Mouse (Mus musculus) midbrain, embryonic 14.5 days (tissue): ENCODE measurements around the gene Uqcc3. TPM values are rescaled to one million over a fixed set of nuclear protein-coding genes. Genes with fewer than 3 reads are reported as not detected.

ENCODE experiments used
- ATAC-seq: fragments of 200-750 bp; cut with Nextera tagmentation; 2 replicates; pipeline ENCODE4 v1.8.0; 2017; ENCODE audit warnings: moderate number of reproducible peaks, moderate library complexity; ENCODE audit not compliant: low FRiP score, low TSS enrichment
- DNase-seq: peaks from one replicate; pipeline ENCODE4 v3.0.0-alpha.2; 2015
- H3K27ac ChIP-seq: fragments of 300-500 bp; sonication (generic); replicated peaks from 2 replicates; pipeline ENCODE4 v1.5.1; 2014; ENCODE audit warnings: mild to moderate bottlenecking, low read depth, low read length, moderate library complexity
- H3K27me3 ChIP-seq: fragments of 300-500 bp; sonication (generic); 2 replicates; pipeline ENCODE4 v1.6.1; 2014; ENCODE audit warnings: low read length, control low read depth, mixed read lengths; ENCODE audit not compliant: control insufficient read depth, insufficient read depth
- H3K36me3 ChIP-seq: fragments of 300-500 bp; sonication (generic); 2 replicates; pipeline ENCODE4 v1.6.1; 2014; ENCODE audit warnings: low read length, control low read depth; ENCODE audit not compliant: control insufficient read depth, insufficient read depth
- H3K4me1 ChIP-seq: fragments of 300-500 bp; sonication (generic); 2 replicates; pipeline ENCODE4 v1.6.1; 2014; ENCODE audit warnings: mild to moderate bottlenecking, antibody characterized with exemption, low read length, control low read depth; ENCODE audit not compliant: control insufficient read depth, insufficient read depth
- H3K4me2 ChIP-seq: fragments of 300-500 bp; sonication (generic); 2 replicates; pipeline ENCODE4 v1.6.1; 2014; ENCODE audit warnings: mild to moderate bottlenecking, low read length, moderate library complexity
- H3K4me3 ChIP-seq: fragments of 300-500 bp; sonication (generic); replicated peaks from 2 replicates; pipeline ENCODE4 v1.5.1; 2014; ENCODE audit warnings: low read depth, low read length
- H3K9ac ChIP-seq: fragments of 300-500 bp; sonication (generic); replicated peaks from 2 replicates; pipeline ENCODE4 v1.6.1; 2014; ENCODE audit warnings: mild to moderate bottlenecking, low read length, moderate library complexity
- H3K9me3 ChIP-seq: fragments of 300-500 bp; sonication (generic); 2 replicates; pipeline ENCODE4 v1.6.1; 2016; ENCODE audit warnings: low read length, control low read depth, mixed read lengths; ENCODE audit not compliant: control insufficient read depth
- WGBS: fragments of 180-500 bp; shearing (Covaris S2); extraction: QIAGEN DNeasy Blood & Tissue Kit; methylation state at CpG from one replicate; pipeline ENCODE4 v1.1.7; 2014; 5-methylcytosine and 5-hydroxymethylcytosine counted together
- polyA plus RNA-seq: library from polyadenylated mRNA; unstranded; fragments of >200 nt; fragmentation: Nextera tagmentation; extraction: Ambion mirVana; gene quantifications from 2 replicates; pipeline ENCODE4 v1.2.1, GENCODE M21; 2014

Uqcc3 gene
- polyA plus RNA-seq, 1 experiment from 2014 or later, result 62.6 TPM

DNA sequence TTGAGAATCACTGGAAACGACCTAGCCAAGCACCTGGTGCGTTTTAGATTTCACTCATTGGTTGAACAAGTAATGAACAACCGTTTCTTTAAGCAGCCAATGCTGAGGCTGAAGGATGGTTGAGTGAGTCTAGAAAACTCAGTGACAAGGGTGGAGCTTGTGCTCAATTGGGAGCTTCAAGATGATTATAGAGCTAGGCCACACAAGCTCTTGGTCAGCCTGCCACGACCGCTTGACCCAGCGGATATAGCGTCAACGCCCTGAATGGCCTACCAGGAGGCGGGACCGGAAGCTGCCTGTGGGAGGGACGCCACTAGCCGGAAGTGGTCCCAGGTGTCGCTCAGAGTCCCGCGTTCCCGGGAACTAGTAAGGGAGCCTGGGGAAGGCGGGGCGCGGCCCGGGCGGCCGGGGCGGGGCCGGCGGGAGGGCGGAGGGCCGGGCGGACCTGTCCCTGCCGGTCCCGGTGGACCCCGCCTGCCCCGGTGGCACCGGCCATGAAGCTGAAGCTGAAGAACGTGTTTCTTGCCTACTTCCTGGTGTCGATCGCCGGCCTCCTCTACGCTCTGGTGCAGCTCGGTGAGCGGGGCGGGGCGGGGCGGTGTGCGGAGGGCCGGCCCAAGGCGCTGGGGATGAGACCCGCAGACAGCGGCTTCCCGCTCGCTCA lies 39.5 kb upstream of the Uqcc3 start, which contains the start of gene B3gat3:
B3gat3 (plus strand) TSS at position 302 of the 664 bp plus-strand sequence.
- Histone ChIP-seq H3K27me3 (no peaks in the 10 kb centered on the region), H3K27ac (peak within 1 kb of the TSS; percentile 85), H3K9ac (peak within 1 kb of the TSS; percentile 80), H3K9me3 (no peaks in the 10 kb centered on the region), H3K4me3 (peak within 1 kb of the TSS; percentile 83), H3K36me3 (peaks cover 29% of the 10 kb centered on the region), H3K4me2 (peak within 1 kb of the TSS; percentile 62), H3K4me1 (peaks cover 10% of the 10 kb centered on the region; the same call in 1 of the 2 replicates)
- DNase-seq, result peak; percentile 95
- ATAC-seq, result peak; percentile 96
- WGBS, result 2% methylated on average over 50 of the region's 50 CpGs

DNA sequence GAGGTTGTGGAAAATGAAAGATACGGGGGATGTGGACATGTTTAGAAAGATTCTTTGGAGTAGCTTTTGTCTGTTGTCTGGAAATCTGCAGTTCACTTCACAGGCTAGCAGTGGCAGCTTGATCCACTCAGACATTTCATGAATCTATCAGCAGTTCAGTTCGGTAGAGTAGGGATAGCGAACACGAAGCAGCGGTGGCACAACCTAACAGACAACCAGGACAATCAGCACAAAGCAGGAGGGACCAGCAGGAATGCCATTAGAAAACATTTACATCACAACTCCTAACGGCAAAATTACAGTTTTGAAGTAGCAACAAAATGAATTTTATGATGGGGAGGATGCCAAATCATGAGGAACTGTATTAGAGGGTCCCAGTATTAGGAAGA lies 39.0 kb upstream of the Uqcc3 start:
- peak overlapping the region; percentile 62 for H3K4me2 ChIP-seq
- 73% methylated on average over 6 of the region's 6 CpGs for WGBS
- H3K36me3 ChIP-seq, result peaks cover 32% of the 10 kb centered on the region
- no peaks in the 10 kb centered on the region for H3K9me3 ChIP-seq
- DNase-seq, result no peak
- peak overlapping the region; percentile 80; the same call in 1 of the 2 replicates for H3K9ac ChIP-seq
- peak overlapping the region; percentile 85 for H3K27ac ChIP-seq
- ATAC-seq, result no peak
- peaks cover 10% of the 10 kb centered on the region; the same call in 1 of the 2 replicates for H3K4me1 ChIP-seq
- no peaks in the 10 kb centered on the region for H3K27me3 ChIP-seq
- H3K4me3 ChIP-seq, result peak overlapping the region; percentile 83

DNA sequence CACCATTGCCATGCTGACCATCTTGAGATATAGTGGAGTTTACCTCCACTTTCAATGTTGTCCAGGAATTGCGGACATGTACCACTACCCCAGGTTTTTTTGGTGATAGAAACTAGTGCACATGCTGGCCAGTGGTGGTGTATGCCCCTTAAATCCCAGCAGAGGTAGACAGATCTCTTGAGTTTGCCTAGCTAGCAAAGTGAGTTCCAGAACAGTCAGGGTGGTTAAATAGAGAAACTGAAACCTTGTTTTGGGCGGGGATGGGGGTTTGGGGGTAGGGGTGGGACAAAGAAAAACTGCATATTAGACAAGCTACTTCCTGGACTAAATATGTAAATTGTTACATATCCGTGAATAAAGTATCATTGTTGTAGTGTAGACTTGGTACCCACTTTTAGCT lies 38.3 kb upstream of the Uqcc3 start:
- WGBS, result 92% methylated on average over 3 of the region's 3 CpGs
- Histone ChIP-seq H3K9ac (no peak overlapping the region), H3K9me3 (no peaks in the 10 kb centered on the region), H3K4me2 (no peak overlapping the region), H3K27ac (no peak overlapping the region), H3K4me3 (no peak overlapping the region), H3K4me1 (peaks cover 10% of the 10 kb centered on the region; the same call in 1 of the 2 replicates), H3K36me3 (peaks cover 35% of the 10 kb centered on the region), H3K27me3 (no peaks in the 10 kb centered on the region)
- ATAC-seq, result no peak
- DNase-seq, result no peak

DNA sequence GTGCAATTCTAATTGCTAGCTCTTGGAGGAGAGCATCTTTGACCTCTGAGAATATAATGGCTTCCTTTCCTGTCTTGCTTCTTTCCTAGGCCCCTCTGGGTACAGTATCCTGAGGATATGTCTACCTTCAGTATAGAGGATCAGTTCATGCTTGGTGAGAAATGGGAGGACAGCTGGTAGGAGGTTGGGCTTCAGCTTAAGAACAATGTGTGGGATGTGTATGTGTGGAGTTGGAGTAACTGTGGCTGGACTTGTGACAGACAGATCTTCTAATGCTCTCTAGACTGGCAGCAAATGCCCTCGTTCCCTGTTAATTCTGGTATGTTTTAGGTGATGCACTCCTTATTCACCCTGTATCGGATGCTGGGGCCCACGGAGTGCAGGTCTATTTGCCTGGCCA lies 33.5 kb upstream of the Uqcc3 start:
- no peak for ATAC-seq
- Histone ChIP-seq H3K9ac (no peak overlapping the region), H3K27ac (no peak overlapping the region), H3K4me3 (no peak overlapping the region), H3K27me3 (no peaks in the 10 kb centered on the region), H3K4me1 (no peaks in the 10 kb centered on the region), H3K9me3 (no peaks in the 10 kb centered on the region), H3K36me3 (peaks cover 80% of the 10 kb centered on the region), H3K4me2 (no peak overlapping the region)
- WGBS, result 94% methylated on average over 3 of the region's 3 CpGs
- no peak for DNase-seq

GRCm38 (mm10) chr19:8911810-8912209 lies 31.1 kb upstream of the Uqcc3 start:
- no peaks in the 10 kb centered on the region for H3K9me3 ChIP-seq
- no peak for ATAC-seq
- no peak overlapping the region for H3K9ac ChIP-seq
- no peaks in the 10 kb centered on the region for H3K27me3 ChIP-seq
- no peak for DNase-seq
- no peak overlapping the region for H3K4me3 ChIP-seq
- H3K4me2 ChIP-seq, result no peak overlapping the region
- 96% methylated on average over 5 of the region's 5 CpGs for WGBS
- H3K36me3 ChIP-seq, result peaks cover 100% of the 10 kb centered on the region
- no peak overlapping the region for H3K27ac ChIP-seq
- H3K4me1 ChIP-seq, result no peaks in the 10 kb centered on the region

GRCm38 (mm10) chr19:8908531-8908930 lies 27.8 kb upstream of the Uqcc3 start:
- Histone ChIP-seq H3K9ac (no peak overlapping the region), H3K4me1 (no peaks in the 10 kb centered on the region), H3K4me3 (no peak overlapping the region), H3K27ac (no peak overlapping the region), H3K36me3 (peaks cover 97% of the 10 kb centered on the region), H3K4me2 (no peak overlapping the region), H3K27me3 (no peaks in the 10 kb centered on the region), H3K9me3 (no peaks in the 10 kb centered on the region)
- DNase-seq (no peak), ATAC-seq (no peak)
- WGBS, result 93% methylated on average over 6 of the region's 6 CpGs

DNA sequence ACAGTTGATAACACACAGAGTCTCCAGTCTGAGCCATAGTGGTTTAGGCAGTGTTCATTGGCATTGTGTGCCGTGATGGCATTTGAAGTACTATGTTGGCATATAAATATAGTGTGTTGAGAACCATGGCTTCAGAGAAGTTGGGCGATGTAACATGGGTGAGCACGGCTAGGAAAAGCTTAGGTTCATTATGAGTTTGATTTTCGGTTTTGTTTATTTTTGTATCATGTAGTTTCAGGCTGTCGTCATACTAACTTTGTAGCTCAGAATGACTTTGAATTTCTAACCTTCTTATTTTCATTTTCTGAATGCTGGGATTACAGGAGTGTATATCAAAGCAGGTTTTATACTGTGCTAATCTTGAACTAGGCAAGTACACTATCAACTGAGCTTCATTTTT lies 22.7 kb upstream of the Uqcc3 start:
- H3K4me1 ChIP-seq, result peaks cover 7% of the 10 kb centered on the region; the same call in 1 of the 2 replicates
- DNase-seq (no peak), ATAC-seq (no peak)
- no peak overlapping the region for H3K4me2 ChIP-seq
- H3K4me3 ChIP-seq, result no peak overlapping the region
- H3K36me3 ChIP-seq, result peaks cover 62% of the 10 kb centered on the region
- H3K9me3 ChIP-seq, result no peaks in the 10 kb centered on the region
- H3K27ac ChIP-seq, result no peak overlapping the region
- 96% methylated on average over 5 of the region's 5 CpGs for WGBS
- H3K27me3 ChIP-seq, result no peaks in the 10 kb centered on the region
- no peak overlapping the region for H3K9ac ChIP-seq

DNA sequence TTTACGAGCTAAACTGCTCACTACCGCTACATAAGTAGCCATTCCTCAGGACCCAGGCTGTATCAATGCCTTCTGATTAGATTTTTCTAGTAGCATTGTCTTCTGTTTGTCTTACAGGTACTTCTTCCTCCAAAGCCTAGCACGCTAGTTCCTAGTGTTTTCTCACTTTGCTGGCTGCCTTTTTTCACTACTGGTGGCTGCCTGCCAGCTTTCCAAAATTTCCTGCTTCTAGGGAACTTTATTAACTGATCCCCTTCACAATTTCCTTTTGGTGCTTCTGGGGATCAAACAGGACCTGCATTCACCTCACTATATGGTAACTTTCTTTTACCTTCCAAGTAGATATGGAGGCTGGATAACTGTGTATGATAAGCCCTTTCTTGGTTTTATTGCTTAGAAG lies 18.4 kb upstream of the Uqcc3 start:
- DNase-seq (no peak), ATAC-seq (no peak)
- Histone ChIP-seq H3K9ac (peak overlapping the region; percentile 87; the same call in 1 of the 2 replicates), H3K4me1 (peaks cover 14% of the 10 kb centered on the region), H3K4me2 (peak overlapping the region; percentile 75), H3K36me3 (peaks cover 39% of the 10 kb centered on the region), H3K9me3 (no peaks in the 10 kb centered on the region), H3K4me3 (peak overlapping the region; percentile 85), H3K27ac (no peak overlapping the region), H3K27me3 (no peaks in the 10 kb centered on the region)
- 70% methylated on average over 3 of the region's 3 CpGs for WGBS

DNA sequence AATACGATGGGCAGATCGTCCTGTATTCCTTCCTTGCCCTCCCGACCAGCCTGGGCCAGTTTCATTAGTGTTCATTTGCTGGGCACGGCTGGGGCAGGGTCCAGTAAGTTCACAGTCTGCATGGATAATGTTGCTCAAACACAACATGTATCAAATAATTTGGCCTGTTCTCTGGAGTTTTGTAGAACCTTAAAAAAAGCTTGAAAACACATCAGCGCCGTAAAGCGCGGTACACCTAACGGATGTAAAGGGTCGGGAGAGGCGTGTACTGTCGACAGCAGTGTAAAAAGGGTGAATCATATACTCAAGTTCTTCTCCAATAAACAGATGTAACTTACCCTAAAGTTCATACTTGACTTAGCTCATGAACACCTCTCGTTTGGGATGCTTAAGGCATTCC lies 17.9 kb upstream of the Uqcc3 start:
- H3K27ac ChIP-seq, result peak overlapping the region; percentile 85

More for the DNA sequence above, 17.9 kb upstream of the Uqcc3 start:
- Histone ChIP-seq H3K4me2 (peak overlapping the region; percentile 75), H3K4me1 (peaks cover 18% of the 10 kb centered on the region), H3K9me3 (no peaks in the 10 kb centered on the region), H3K27me3 (no peaks in the 10 kb centered on the region), H3K4me3 (peak overlapping the region; percentile 85), H3K36me3 (peaks cover 35% of the 10 kb centered on the region), H3K9ac (peak overlapping the region; percentile 87)
- DNase-seq (no peak), ATAC-seq (no peak)
- 19% methylated on average over 13 of the region's 13 CpGs for WGBS
